Mouse (Mus musculus): ENCODE measurements around the gene Rtp4.

Gene Rtp4

GRCm38 (mm10) chr16:23591119-23592105 lies 71.3 kb downstream of the Rtp4 start:
- no peak for DNase-seq (ENCODE audit: low spot score)

- no peak for DNase-seq (ENCODE audit: low spot score)
These were observed 72.4 kb downstream of the Rtp4 start for GRCm38 (mm10) chr16:23592501-23592900.

GRCm38 (mm10) chr16:23596696-23597095 lies 76.6 kb downstream of the Rtp4 start:
- no peak for DNase-seq (ENCODE audit: low spot score)

- DNase-seq (ENCODE audit: low spot score) = no peak
These were observed 77.9 kb downstream of the Rtp4 start for GRCm38 (mm10) chr16:23597968-23598367.

GRCm38 (mm10) chr16:23606220-23606619 lies 86.1 kb downstream of the Rtp4 start:
- no peak for DNase-seq (ENCODE audit: low spot score)

GRCm38 (mm10) chr16:23606651-23607050 lies 86.6 kb downstream of the Rtp4 start:
- no peak for DNase-seq (ENCODE audit: low spot score)

GRCm38 (mm10) chr16:23607911-23608410 lies 87.9 kb downstream of the Rtp4 start:
- DNase-seq (ENCODE audit: low spot score) = no peak

- DNase-seq (ENCODE audit: low spot score) = peak; percentile 16
These were observed 89.7 kb downstream of the Rtp4 start for GRCm38 (mm10) chr16:23609748-23610185.

- DNase-seq (ENCODE audit: low spot score) = no peak
These were observed 104.1 kb downstream of the Rtp4 start for GRCm38 (mm10) chr16:23624205-23624604.

GRCm38 (mm10) chr16:23631531-23631930 lies 111.4 kb downstream of the Rtp4 start:
- no peak for DNase-seq (ENCODE audit: low spot score)

GRCm38 (mm10) chr16:23632681-23633080 lies 112.6 kb downstream of the Rtp4 start:
- no peak for DNase-seq (ENCODE audit: low spot score)

GRCm38 (mm10) chr16:23653028-23653427 lies 132.9 kb downstream of the Rtp4 start:
- DNase-seq (ENCODE audit: low spot score) = no peak

GRCm38 (mm10) chr16:23653479-23653878 lies 133.4 kb downstream of the Rtp4 start:
- no peak for DNase-seq (ENCODE audit: low spot score)

- no peak for DNase-seq (ENCODE audit: low spot score)
These were observed 139.8 kb downstream of the Rtp4 start for GRCm38 (mm10) chr16:23659597-23660531.

Data from layer of hippocampus, adult 9-10 months (tissue).